Mouse (Mus musculus) C2C12 (cell line): ENCODE data around the gene Fos.

ENCODE experiments used
- CEBPB ChIP-seq: IDR thresholded peaks from one replicate; pipeline ENCODE4 v1.6.1; 2011; ENCODE audit warnings: low read depth, mild to moderate bottlenecking, control low read depth, moderate library complexity
- CTCF ChIP-seq: IDR thresholded peaks from one replicate; pipeline ENCODE4 v1.5.1; 2011; ENCODE audit not compliant: control insufficient read depth, insufficient read depth, insufficient read length
- MAX ChIP-seq: IDR thresholded peaks from one replicate; pipeline ENCODE4 v1.6.1; 2011; ENCODE audit warnings: mild to moderate bottlenecking, control low read depth
- MYOD1 ChIP-seq: IDR thresholded peaks from one replicate; pipeline ENCODE4 v1.6.1; 2011; ENCODE audit warnings: low read depth; ENCODE audit not compliant: control insufficient read depth, insufficient read length
- MYOG ChIP-seq: IDR thresholded peaks from one replicate; pipeline ENCODE4 v1.6.1; 2011; ENCODE audit not compliant: control insufficient read depth, insufficient read length; ENCODE audit errors: extremely low read depth
- USF1 ChIP-seq: IDR thresholded peaks from one replicate; pipeline ENCODE4 v1.6.1; 2011; ENCODE audit warnings: low read depth, mild to moderate bottlenecking, control low read depth, moderate library complexity

GRCm38 (mm10) chr12:85510013-85510412 lies 36.3 kb downstream of the Fos start:
- no peak for TF ChIP-seq MYOD1
- no peak for TF ChIP-seq MAX
- TF ChIP-seq CTCF = no peak
- TF ChIP-seq USF1 = no peak
- TF ChIP-seq CEBPB = no peak
- TF ChIP-seq MYOG = no peak
